Mouse (Mus musculus) natural killer cell, adult 2 months (primary cell): ENCODE data around the gene Chd5.

Source experiments
- DNase-seq, 2 experiments: peaks; one replicate each; pipeline ENCODE4 v3.0.0; 2022; ENCODE audit warnings: low spot score in 2 of 2

The Chd5 gene

GRCm38 (mm10) chr4:152434836-152435235 lies 96.4 kb downstream of the Chd5 start:
- DNase-seq: peak; percentile 53 to 69

- DNase-seq: peak; percentile 42 to 60
Observed at GRCm38 (mm10) chr4:152435255-152435654, 96.8 kb downstream of the Chd5 start.
